Mouse (Mus musculus) ES-Bruce4 (cell line): Measurements from ENCODE around the gene Cib1.

Source experiments
- CTCF ChIP-seq: IDR thresholded peaks from one replicate; pipeline ENCODE4 v1.8.1; 2011; ENCODE audit warnings: low read depth, low read length
- EP300 ChIP-seq: IDR thresholded peaks from 2 replicates; pipeline ENCODE4 v1.6.1; 2011; ENCODE audit warnings: low read depth, low read length; ENCODE audit not compliant: insufficient read depth
- POLR2A ChIP-seq: IDR thresholded peaks from one replicate; pipeline ENCODE4 v1.8.1; 2011; ENCODE audit warnings: low read length; ENCODE audit not compliant: insufficient read depth

DNA sequence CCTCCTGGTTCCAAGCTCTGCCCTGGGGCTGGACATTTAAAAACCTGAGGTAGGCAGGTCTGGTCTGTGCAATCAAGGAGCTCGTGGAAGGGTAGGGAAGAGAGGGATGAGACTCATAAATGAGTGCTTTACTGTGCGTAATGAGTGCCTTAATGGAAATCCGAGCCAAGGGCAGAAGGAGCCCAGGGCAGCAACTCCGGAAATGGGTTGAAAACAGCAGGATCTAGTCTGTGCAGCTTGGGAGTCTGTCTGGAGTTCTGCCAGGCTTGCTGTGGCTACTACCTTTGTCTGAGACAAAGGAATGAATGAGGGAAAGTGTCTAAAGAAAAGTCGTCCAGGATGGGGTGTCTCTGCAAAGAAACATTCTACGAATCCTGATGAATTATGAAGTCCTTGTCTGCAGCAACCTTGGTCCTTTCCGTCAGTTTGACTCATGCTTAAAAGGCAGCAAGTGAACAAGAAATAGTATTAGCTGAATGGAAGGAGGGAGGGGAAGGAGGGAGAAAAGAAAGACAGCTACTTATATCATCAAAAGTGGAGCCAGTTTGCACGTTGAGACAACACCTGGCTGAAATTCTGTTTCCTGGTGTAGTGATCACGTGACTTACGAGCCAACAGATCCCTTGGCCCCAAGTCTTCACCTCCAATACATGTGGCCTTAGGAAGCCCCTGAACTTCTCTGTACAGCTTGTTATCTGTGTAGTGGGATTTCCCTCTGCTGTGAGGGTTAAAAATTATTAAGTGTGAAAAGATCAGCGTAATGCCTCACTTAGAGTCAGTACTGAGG is 43.3 kb downstream of the Cib1 start:
- TF ChIP-seq CTCF (no peak), POLR2A (no peak), EP300 (peak; percentile 89)
